Mouse (Mus musculus) myocyte (in vitro differentiated cells): ENCODE measurements at regions not wholly inside any gene's neighbourhood (a gene's known extent, or its start where the extent isn't known, plus 50 kb on each side); places are given as distances from the start of the nearest gene placed in this dataset.
A peak's percentile ranks its signal among the peaks of the same experiment; 100 is the strongest.

Source experiments
- H3K27me3 ChIP-seq: one replicate; pipeline ENCODE4 v1.6.1; 2011; ENCODE audit not compliant: control insufficient read depth, insufficient read depth, insufficient read length
- H3K36me3 ChIP-seq: one replicate; pipeline ENCODE4 v1.6.1; 2011; ENCODE audit not compliant: control insufficient read depth, insufficient read depth
- H3K4me2 ChIP-seq: one replicate; pipeline ENCODE4 v1.6.1; 2011; ENCODE audit warnings: low read depth, control low read depth
- H3K4me3 ChIP-seq: one replicate; pipeline ENCODE4 v1.5.1; 2011; ENCODE audit warnings: mild to moderate bottlenecking, control low read depth, moderate library complexity
- H3K79me2 ChIP-seq: one replicate; pipeline ENCODE4 v1.6.1; 2011; ENCODE audit not compliant: control insufficient read depth, insufficient read depth
- H3ac ChIP-seq: one replicate; pipeline ENCODE4 v1.6.1; 2011; ENCODE audit not compliant: control insufficient read depth, insufficient read length
- CEBPB ChIP-seq: IDR thresholded peaks from 2 replicates; pipeline ENCODE4 v1.6.1; 2011; ENCODE audit warnings: mild to moderate bottlenecking, moderate library complexity; ENCODE audit not compliant: poor library complexity, insufficient read depth, severe bottlenecking
- E2F4 ChIP-seq: IDR thresholded peaks from one replicate; pipeline ENCODE4 v1.6.1; 2011; ENCODE audit warnings: mild to moderate bottlenecking, control low read depth, moderate library complexity; ENCODE audit not compliant: insufficient read depth
- MAX ChIP-seq: IDR thresholded peaks from one replicate; pipeline ENCODE4 v1.6.1; 2011; ENCODE audit warnings: low read depth, mild to moderate bottlenecking, control low read depth
- MYOD1 ChIP-seq, 3 experiments: IDR thresholded peaks; one replicate each; pipeline ENCODE4 v1.6.1; 2011; ENCODE audit warnings: control low read depth in 2 of 3, low read depth in 2 of 3, mild to moderate bottlenecking in 2 of 3, moderate library complexity in 1 of 3; ENCODE audit not compliant: insufficient read length in 2 of 3, control insufficient read depth in 1 of 3
- MYOG ChIP-seq, 3 experiments: IDR thresholded peaks; one replicate each; pipeline ENCODE4 v1.6.1; 2011; ENCODE audit warnings: control low read depth in 2 of 3, low read depth in 2 of 3, mild to moderate bottlenecking in 2 of 3; ENCODE audit not compliant: insufficient read length in 2 of 3, control insufficient read depth in 1 of 3, insufficient read depth in 1 of 3
- POLR2A ChIP-seq: IDR thresholded peaks from one replicate; pipeline ENCODE4 v1.6.1; 2011; ENCODE audit warnings: low read depth, mild to moderate bottlenecking, control low read depth, moderate library complexity; ENCODE audit not compliant: insufficient read length
- POLR2AphosphoS2 ChIP-seq: IDR thresholded peaks from one replicate; pipeline ENCODE4 v1.6.1; 2011; ENCODE audit warnings: low read depth, control low read depth; ENCODE audit not compliant: insufficient read length
- REST ChIP-seq: IDR thresholded peaks from one replicate; pipeline ENCODE4 v1.6.1; 2011; ENCODE audit warnings: mild to moderate bottlenecking, control low read depth, moderate library complexity; ENCODE audit not compliant: insufficient read depth, insufficient read length
- SRF ChIP-seq: IDR thresholded peaks from one replicate; pipeline ENCODE4 v1.6.1; 2011; ENCODE audit warnings: low read depth; ENCODE audit not compliant: control insufficient read depth, insufficient read length
- TCF12 ChIP-seq: IDR thresholded peaks from one replicate; pipeline ENCODE4 v1.6.1; 2011; ENCODE audit warnings: mild to moderate bottlenecking, control low read depth; ENCODE audit not compliant: poor library complexity, insufficient read depth, severe bottlenecking
- TCF3 ChIP-seq: IDR thresholded peaks from one replicate; pipeline ENCODE4 v1.6.1; 2011; ENCODE audit warnings: low read depth, control low read depth; ENCODE audit not compliant: insufficient read length
- USF1 ChIP-seq: IDR thresholded peaks from one replicate; pipeline ENCODE4 v1.6.1; 2011; ENCODE audit warnings: low read depth, mild to moderate bottlenecking, control low read depth, moderate library complexity

GRCm38 (mm10) chr4:55294255-55294687 lies 55.6 kb upstream of the Rad23b start:
- no peaks in the 10 kb centered on the region for H3K36me3 ChIP-seq
- TF ChIP-seq POLR2A (no peak), MYOD1 (IDR thresholded peaks at IDR 0.05; ENCODE audit: control insufficient read depth in 1 of 3, insufficient read length in 2 of 3, low read depth in 2 of 3) (no peak), SRF (no peak), MYOG (IDR thresholded peaks at IDR 0.05; ENCODE audit: control insufficient read depth in 1 of 3, insufficient read depth in 1 of 3, insufficient read length in 2 of 3, low read depth in 2 of 3) (no peak), REST (no peak), MAX (no peak), E2F4 (no peak), CEBPB (no peak), USF1 (no peak), TCF3 (no peak), POLR2AphosphoS2 (no peak), TCF12 (no peak)
- no peaks in the 10 kb centered on the region for H3K27me3 ChIP-seq
- H3ac ChIP-seq: no peak overlapping the region
- peak overlapping the region; percentile 63 for H3K4me2 ChIP-seq
- H3K4me3 ChIP-seq: peak overlapping the region; percentile 5
- H3K79me2 ChIP-seq: no peaks in the 10 kb centered on the region

GRCm38 (mm10) chr4:55297841-55298240 lies 52.0 kb upstream of the Rad23b start:
- Histone ChIP-seq H3ac (no peak overlapping the region), H3K4me3 (no peak overlapping the region), H3K27me3 (no peaks in the 10 kb centered on the region), H3K79me2 (no peaks in the 10 kb centered on the region), H3K4me2 (no peak overlapping the region), H3K36me3 (no peaks in the 10 kb centered on the region)
- TF ChIP-seq CEBPB: no peak
- TF ChIP-seq TCF12: no peak
- no peak for TF ChIP-seq POLR2A
- TF ChIP-seq MAX: no peak
- TF ChIP-seq REST: no peak
- TF ChIP-seq MYOD1 (IDR thresholded peaks at IDR 0.05; ENCODE audit: control insufficient read depth in 1 of 3, insufficient read length in 2 of 3, low read depth in 2 of 3): no peak
- no peak for TF ChIP-seq MYOG (IDR thresholded peaks at IDR 0.05; ENCODE audit: control insufficient read depth in 1 of 3, insufficient read depth in 1 of 3, insufficient read length in 2 of 3, low read depth in 2 of 3)
- no peak for TF ChIP-seq TCF3
- TF ChIP-seq E2F4: no peak
- no peak for TF ChIP-seq USF1
- TF ChIP-seq POLR2AphosphoS2: no peak
- TF ChIP-seq SRF: no peak
